Mouse (Mus musculus) liver, embryonic 16.5 days (tissue): Measurements from ENCODE around the gene Rnf13. TPM values are rescaled to one million over a fixed set of nuclear protein-coding genes. Genes with fewer than 3 reads are reported as not detected.
"Not testable (repeated sequence)": the region's sequence is repeated elsewhere in the genome, so short reads cannot be mapped to it uniquely, and the experiment has no call there.

Experiments
- ATAC-seq: fragments of 200-750 bp; cut with Nextera tagmentation; 2 replicates; pipeline ENCODE4 v1.8.0; 2017; ENCODE audit warnings: low read depth, mild to moderate bottlenecking, moderate number of reproducible peaks, moderate library complexity
- H3K27ac ChIP-seq: fragments of 300-500 bp; sonication (generic); 2 replicates; pipeline ENCODE4 v1.5.1; 2014; ENCODE audit warnings: mild to moderate bottlenecking, low read length
- H3K27me3 ChIP-seq: fragments of 300-500 bp; sonication (generic); 2 replicates; pipeline ENCODE4 v1.6.1; 2014; ENCODE audit warnings: low read depth, low read length, mixed read lengths; ENCODE audit not compliant: control insufficient read depth, insufficient read depth
- H3K36me3 ChIP-seq: fragments of 300-500 bp; sonication (generic); 2 replicates; pipeline ENCODE4 v1.6.1; 2014; ENCODE audit warnings: mild to moderate bottlenecking; ENCODE audit not compliant: control insufficient read depth, insufficient read depth
- H3K4me1 ChIP-seq: fragments of 300-500 bp; sonication (generic); 2 replicates; pipeline ENCODE4 v1.6.1; 2014; ENCODE audit warnings: low read depth, low read length, mixed read lengths; ENCODE audit not compliant: control insufficient read depth
- H3K4me2 ChIP-seq: fragments of 300-500 bp; sonication (generic); 2 replicates; pipeline ENCODE4 v1.6.1; 2014; ENCODE audit warnings: low read depth, low read length, mixed read lengths
- H3K4me3 ChIP-seq: fragments of 300-500 bp; sonication (generic); 2 replicates; pipeline ENCODE4 v1.5.1; 2014; ENCODE audit warnings: low read depth, mild to moderate bottlenecking, low read length
- H3K9ac ChIP-seq: fragments of 300-500 bp; sonication (generic); 2 replicates; pipeline ENCODE4 v1.6.1; 2014; ENCODE audit warnings: low read depth, low read length
- H3K9me3 ChIP-seq: fragments of 300-500 bp; sonication (generic); replicated peaks from 2 replicates; pipeline ENCODE4 v1.6.1; 2016; ENCODE audit warnings: low read length; ENCODE audit not compliant: control insufficient read depth
- WGBS: fragments of 180-500 bp; shearing (Covaris S2); extraction: QIAGEN DNeasy Blood & Tissue Kit; methylation state at CpG from one replicate; pipeline ENCODE4 v1.1.7; 2014; ENCODE audit not compliant: insufficient replicate concordance; 5-methylcytosine and 5-hydroxymethylcytosine counted together
- polyA plus RNA-seq: library from polyadenylated mRNA; unstranded; fragments of >200 nt; fragmentation: Nextera tagmentation; extraction: Ambion mirVana; gene quantifications from 2 replicates; pipeline ENCODE4 v1.2.1, GENCODE M21; 2015

Gene Rnf13
- polyA plus RNA-seq, 1 experiment from 2014 or later: 48.6 TPM

DNA sequence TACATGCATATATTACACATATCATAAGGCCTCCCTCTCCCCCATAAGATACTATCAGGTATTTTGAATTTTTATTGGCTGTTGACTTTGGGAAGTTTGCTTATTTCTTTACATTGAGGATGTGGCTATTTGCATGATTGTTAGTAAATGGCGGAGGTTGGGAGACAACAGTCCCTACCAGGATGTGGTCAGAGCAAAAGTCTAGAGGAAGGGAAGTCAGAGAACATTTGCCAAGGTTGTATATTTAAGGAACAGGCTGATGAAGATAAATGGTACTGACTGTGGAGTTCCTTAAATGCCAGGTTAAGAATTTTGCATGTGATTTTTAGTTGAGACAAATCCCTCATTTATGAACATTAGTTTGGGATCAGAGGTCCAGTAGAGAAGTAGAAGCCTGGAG is 4.0 kb downstream of the Rnf13 start:
- Histone ChIP-seq H3K4me1 (peaks cover 14% of the 10 kb centered on the region), H3K36me3 (no peaks in the 10 kb centered on the region), H3K9me3 (no peaks in the 10 kb centered on the region), H3K4me3 (no peak overlapping the region), H3K27me3 (no peaks in the 10 kb centered on the region), H3K27ac (no peak overlapping the region), H3K9ac (no peak overlapping the region), H3K4me2 (no peak overlapping the region)
- no peak for ATAC-seq
- 42% methylated on average over 1 of the region's 1 CpGs for WGBS

DNA sequence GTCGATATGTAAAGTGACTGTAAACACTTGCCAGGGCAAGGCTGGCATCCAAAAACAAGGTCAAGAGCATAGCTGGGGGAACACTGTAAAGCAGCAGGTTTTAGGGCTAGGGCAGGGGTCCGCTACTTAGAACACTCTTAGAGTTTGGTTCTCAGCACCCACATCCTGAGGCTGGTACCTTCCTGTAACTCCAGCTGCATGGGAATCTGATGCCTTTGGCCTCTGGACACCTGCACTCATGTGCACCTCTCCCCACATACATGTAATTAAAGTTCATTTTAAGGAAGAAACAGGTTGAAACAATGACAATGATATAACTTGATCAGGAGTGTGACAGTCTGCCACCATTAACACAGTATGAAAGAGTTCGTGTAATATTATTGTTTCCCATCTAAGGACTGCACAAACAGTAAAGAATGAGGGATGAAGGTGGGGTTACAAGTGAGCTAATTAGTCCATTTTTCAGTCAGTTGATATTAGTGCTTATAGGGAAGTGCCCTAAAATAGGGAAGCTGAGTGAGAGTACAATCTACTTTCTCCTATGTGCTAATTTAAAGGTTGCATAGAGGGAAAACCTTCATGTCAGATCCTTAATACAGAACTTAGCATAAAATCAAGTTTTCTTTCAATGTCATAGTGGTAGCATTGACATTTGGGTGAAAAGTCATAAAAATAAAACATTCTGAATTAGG is 12.9 kb downstream of the Rnf13 start:
- 79% methylated on average over 3 of the region's 3 CpGs for WGBS
- Histone ChIP-seq H3K27me3 (no peaks in the 10 kb centered on the region), H3K4me2 (no peak overlapping the region), H3K27ac (no peak overlapping the region), H3K4me1 (no peaks in the 10 kb centered on the region), H3K9me3 (no peaks in the 10 kb centered on the region), H3K4me3 (no peak overlapping the region), H3K9ac (no peak overlapping the region), H3K36me3 (no peaks in the 10 kb centered on the region)
- no peak for ATAC-seq

DNA sequence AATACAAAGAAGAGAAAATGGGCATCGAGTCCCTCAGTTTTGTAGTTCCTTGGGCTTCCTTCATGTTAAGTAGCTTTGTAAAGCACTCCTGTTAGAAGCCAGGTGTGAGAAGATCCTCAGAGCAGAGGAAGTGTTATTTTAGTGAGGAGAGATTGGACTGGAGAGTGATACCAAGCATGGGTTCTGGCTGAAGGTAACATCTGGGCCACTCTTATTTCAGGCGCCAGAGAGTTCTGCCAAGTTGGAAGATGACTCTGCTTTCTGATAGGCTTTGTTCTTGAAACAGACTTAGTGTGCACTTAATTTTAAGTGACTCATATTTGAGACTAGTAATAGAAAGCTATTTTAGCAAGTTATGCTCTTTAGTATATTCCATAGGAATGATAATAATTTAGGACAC is 41.1 kb downstream of the Rnf13 start:
- 73% methylated on average over 2 of the region's 2 CpGs for WGBS
- H3K4me3 ChIP-seq: no peak overlapping the region

DNA sequence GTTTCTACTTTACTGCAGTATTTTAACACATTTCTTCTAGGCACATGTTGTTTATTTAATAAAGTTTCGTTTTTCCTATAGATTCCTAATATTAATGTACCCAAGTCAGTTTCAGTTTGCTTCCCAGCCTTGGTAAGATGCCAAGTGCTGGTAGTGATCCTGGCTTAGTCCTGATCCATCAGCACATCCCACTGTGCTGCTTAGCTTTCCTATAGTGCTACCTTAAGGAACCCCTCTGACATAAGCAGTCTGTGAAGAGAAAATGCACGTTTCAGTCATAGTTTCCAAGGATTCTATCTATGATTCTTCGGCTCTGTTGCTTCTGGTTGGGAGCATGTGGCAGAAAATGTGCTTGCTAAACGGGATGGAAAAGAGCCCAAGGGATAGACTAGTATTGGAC is 52.6 kb downstream of the Rnf13 start:
- H3K9me3 ChIP-seq: no peaks in the 10 kb centered on the region
- H3K27ac ChIP-seq: no peak overlapping the region
- no peak overlapping the region for H3K4me2 ChIP-seq
- 62% methylated on average over 4 of the region's 4 CpGs for WGBS
- H3K4me3 ChIP-seq: no peak overlapping the region
- H3K4me1 ChIP-seq: no peaks in the 10 kb centered on the region
- H3K27me3 ChIP-seq: no peaks in the 10 kb centered on the region
- H3K9ac ChIP-seq: no peak overlapping the region
- H3K36me3 ChIP-seq: no peaks in the 10 kb centered on the region
- ATAC-seq: no peak

More for the DNA sequence above, 41.1 kb downstream of the Rnf13 start:
- H3K4me1 ChIP-seq: no peaks in the 10 kb centered on the region
- H3K4me2 ChIP-seq: no peak overlapping the region
- no peaks in the 10 kb centered on the region for H3K9me3 ChIP-seq
- no peaks in the 10 kb centered on the region for H3K27me3 ChIP-seq
- ATAC-seq: no peak
- no peak overlapping the region for H3K9ac ChIP-seq
- H3K36me3 ChIP-seq: no peaks in the 10 kb centered on the region; the same call in 1 of the 2 replicates
- H3K27ac ChIP-seq: no peak overlapping the region

DNA sequence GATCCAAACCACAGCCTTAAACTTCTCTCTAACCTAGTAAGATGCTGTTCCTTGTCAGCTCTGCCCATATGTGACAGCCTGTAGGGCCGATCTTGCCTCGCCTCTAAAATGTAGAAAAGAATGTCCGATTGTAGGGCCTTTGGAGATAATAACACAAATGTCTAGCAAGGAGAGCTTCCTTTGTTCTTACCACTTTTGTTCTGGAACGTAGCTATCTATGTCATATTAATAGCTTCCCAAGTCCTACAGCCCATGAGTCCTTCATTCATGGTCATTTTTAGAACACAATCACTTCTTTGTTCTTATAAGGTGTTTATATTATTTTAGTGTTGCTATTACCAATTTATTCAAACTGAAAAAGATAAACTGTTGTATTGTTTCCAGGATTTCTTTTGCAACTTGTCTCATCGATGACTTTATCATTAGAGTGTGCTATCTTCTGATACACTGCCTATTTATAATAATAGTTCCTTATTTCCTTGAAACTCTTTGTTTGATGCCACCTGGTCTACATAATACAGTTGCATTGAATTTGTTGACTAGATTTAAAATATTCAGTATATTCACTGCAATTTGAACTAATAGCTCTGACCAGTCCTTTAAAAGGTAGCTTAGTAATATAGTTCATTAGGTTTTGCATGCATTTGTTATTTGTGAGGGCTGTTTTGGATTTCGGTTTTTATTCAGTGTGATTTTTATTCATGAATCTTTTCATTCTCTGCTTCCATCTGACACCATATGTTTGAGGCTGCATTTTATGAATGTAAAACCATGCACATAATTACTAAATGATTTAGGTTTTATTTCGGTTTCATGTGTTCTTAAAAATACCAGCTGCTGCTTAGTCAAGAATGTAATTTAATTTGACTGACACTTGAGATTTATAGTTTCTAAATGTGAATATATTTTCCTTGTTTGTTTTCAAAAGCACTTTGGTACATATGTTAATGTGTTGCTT is 53.4 kb downstream of the Rnf13 start:
- no peak overlapping the region for H3K4me3 ChIP-seq
- WGBS: 63% methylated on average over 7 of the region's 7 CpGs
- no peaks in the 10 kb centered on the region for H3K36me3 ChIP-seq
- ATAC-seq: no peak
- H3K9ac ChIP-seq: no peak overlapping the region
- H3K27me3 ChIP-seq: no peaks in the 10 kb centered on the region
- H3K4me2 ChIP-seq: no peak overlapping the region
- H3K9me3 ChIP-seq: no peaks in the 10 kb centered on the region
- no peak overlapping the region for H3K27ac ChIP-seq
- H3K4me1 ChIP-seq: no peaks in the 10 kb centered on the region

DNA sequence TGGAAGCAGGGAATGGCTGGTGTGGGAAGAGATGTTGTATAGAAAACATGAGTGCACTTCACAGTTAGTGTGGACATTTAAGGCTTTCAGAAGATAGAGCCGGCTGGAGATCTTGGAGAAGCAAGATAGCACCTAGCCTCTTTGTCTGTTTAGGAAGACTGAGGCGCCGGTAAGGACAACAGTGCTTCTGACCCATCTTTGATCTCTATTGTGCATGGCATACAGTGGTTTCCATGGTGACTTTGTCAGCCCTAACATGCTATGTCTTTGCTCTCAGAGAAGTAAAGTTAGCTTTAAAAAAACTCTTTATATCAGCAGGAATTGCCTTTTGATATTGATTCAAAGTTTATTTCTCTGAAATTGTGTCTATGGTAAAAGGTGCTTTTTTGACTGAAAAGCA is 55.2 kb downstream of the Rnf13 start:
- no peaks in the 10 kb centered on the region for H3K27me3 ChIP-seq
- no peak overlapping the region for H3K4me3 ChIP-seq
- H3K27ac ChIP-seq: no peak overlapping the region
- no peak for ATAC-seq
- H3K4me1 ChIP-seq: no peaks in the 10 kb centered on the region
- no peaks in the 10 kb centered on the region for H3K36me3 ChIP-seq
- 60% methylated on average over 3 of the region's 3 CpGs for WGBS
- H3K9ac ChIP-seq: no peak overlapping the region
- H3K9me3 ChIP-seq: no peaks in the 10 kb centered on the region
- no peak overlapping the region for H3K4me2 ChIP-seq

DNA sequence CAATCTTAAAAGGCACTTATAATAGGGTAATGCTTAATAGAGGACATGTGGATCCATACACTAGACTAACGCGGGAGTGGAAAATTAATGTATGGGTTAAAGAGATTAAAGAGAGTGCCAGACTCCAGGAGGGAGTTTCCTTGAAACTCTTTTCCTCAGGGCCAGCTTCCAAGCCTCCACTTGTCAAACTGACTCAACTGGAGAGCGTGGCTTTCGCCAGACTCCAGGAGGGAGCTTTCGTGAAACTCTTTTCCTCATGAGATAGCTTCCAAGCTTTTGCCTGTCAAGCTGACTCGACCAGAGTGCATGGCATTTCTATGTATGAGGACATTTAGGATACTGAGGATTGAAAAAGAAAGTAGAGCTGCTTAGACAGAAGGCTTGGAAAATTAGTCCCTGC is 59.2 kb downstream of the Rnf13 start:
- not testable (repeated sequence) for H3K27ac ChIP-seq, H3K36me3 ChIP-seq, H3K9ac ChIP-seq, H3K4me1 ChIP-seq, H3K4me3 ChIP-seq, ATAC-seq, H3K27me3 ChIP-seq, H3K9me3 ChIP-seq, H3K4me2 ChIP-seq
- 67% methylated on average over 6 of the region's 6 CpGs for WGBS

DNA sequence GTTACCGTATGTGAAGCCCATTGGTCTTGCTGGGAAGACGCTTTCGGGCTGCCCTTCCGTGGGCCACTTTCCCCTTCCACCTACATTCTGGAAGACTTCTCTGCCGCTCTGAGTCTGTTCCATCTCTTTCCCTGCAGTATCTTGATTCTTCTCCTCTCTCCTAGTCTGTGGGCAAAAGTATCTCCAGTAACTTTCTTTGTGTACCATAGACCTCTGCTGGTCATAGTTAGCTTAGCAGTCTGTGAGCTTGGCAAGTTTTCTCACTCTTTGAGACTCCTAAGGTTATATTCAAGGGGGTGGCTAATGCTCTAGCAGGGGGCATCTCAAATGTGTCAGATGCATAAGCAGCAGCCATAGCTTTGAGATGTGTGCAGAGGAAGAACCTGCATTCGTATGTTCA is 79.6 kb downstream of the Rnf13 start:
- Histone ChIP-seq H3K9me3 (no peaks in the 10 kb centered on the region), H3K9ac (no peak overlapping the region), H3K4me2 (no peak overlapping the region), H3K4me3 (no peak overlapping the region), H3K27me3 (no peaks in the 10 kb centered on the region), H3K4me1 (no peaks in the 10 kb centered on the region), H3K27ac (no peak overlapping the region), H3K36me3 (no peaks in the 10 kb centered on the region)
- ATAC-seq: no peak
- WGBS: 74% methylated on average over 6 of the region's 6 CpGs

DNA sequence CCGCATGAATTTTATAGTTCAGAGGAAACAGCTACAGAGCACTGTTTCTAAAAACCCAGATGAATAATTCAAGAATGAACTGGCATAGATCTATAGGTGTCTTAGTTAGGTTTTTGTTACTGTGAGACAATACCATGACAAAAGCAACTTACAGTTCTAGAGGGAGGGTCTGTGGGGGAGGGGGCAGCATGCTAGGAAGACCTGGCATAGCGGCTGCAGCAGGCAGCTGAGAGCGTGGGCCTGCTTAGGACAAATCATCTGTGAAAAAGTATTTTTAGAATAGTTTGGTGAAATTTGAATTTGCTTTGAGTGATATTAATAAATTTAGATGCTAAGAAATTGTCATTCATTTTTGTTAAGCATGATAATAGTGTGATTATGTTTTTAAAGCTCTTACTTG is 90.0 kb downstream of the Rnf13 start:
- no peak overlapping the region for H3K27ac ChIP-seq
- ATAC-seq: no peak
- H3K9ac ChIP-seq: no peak overlapping the region
- no peak overlapping the region for H3K4me2 ChIP-seq
- H3K4me3 ChIP-seq: no peak overlapping the region
- no peaks in the 10 kb centered on the region for H3K36me3 ChIP-seq
- H3K9me3 ChIP-seq: no peaks in the 10 kb centered on the region
- WGBS: 83% methylated on average over 3 of the region's 3 CpGs
- H3K27me3 ChIP-seq: no peaks in the 10 kb centered on the region
- H3K4me1 ChIP-seq: no peaks in the 10 kb centered on the region; the same call in 1 of the 2 replicates
